Mouse (Mus musculus) urinary bladder, postnatal 25 days (tissue): ENCODE results near the gene Tbc1d1.

ENCODE experiments used
- DNase-seq: peaks from one replicate; pipeline ENCODE4 v3.0.0; 2022; ENCODE audit warnings: low spot score

Gene Tbc1d1

GRCm38 (mm10) chr5:64160705-64161391, 4.7 kb downstream of the Tbc1d1 start:
- DNase-seq = peak; percentile 8

GRCm38 (mm10) chr5:64161917-64162316, 5.8 kb downstream of the Tbc1d1 start:
- no peak for DNase-seq

GRCm38 (mm10) chr5:64162582-64162981, 6.5 kb downstream of the Tbc1d1 start:
- DNase-seq = no peak

- no peak for DNase-seq
These were observed 8.3 kb downstream of the Tbc1d1 start for GRCm38 (mm10) chr5:64164414-64164813.

GRCm38 (mm10) chr5:64165826-64166225, 9.7 kb downstream of the Tbc1d1 start:
- DNase-seq = no peak

GRCm38 (mm10) chr5:64168990-64169540, 13.0 kb downstream of the Tbc1d1 start:
- DNase-seq = no peak

- DNase-seq = no peak
These were observed 16.8 kb downstream of the Tbc1d1 start for GRCm38 (mm10) chr5:64172884-64173283.

GRCm38 (mm10) chr5:64173302-64173701, 17.2 kb downstream of the Tbc1d1 start:
- no peak for DNase-seq

- DNase-seq = no peak
These were observed 18.4 kb downstream of the Tbc1d1 start for GRCm38 (mm10) chr5:64174429-64174935.

- no peak for DNase-seq
These were observed 24.4 kb downstream of the Tbc1d1 start for GRCm38 (mm10) chr5:64180548-64180947.

- no peak for DNase-seq
These were observed 27.6 kb downstream of the Tbc1d1 start for GRCm38 (mm10) chr5:64183712-64184111.

- no peak for DNase-seq
These were observed 29.2 kb downstream of the Tbc1d1 start for GRCm38 (mm10) chr5:64185257-64185656.

GRCm38 (mm10) chr5:64186566-64186965, 30.5 kb downstream of the Tbc1d1 start:
- DNase-seq = no peak

- no peak for DNase-seq
These were observed 32.1 kb downstream of the Tbc1d1 start for GRCm38 (mm10) chr5:64188083-64188648.

- DNase-seq = no peak
These were observed 34.8 kb downstream of the Tbc1d1 start for GRCm38 (mm10) chr5:64190892-64191291.

- DNase-seq = no peak
These were observed 37.2 kb downstream of the Tbc1d1 start for GRCm38 (mm10) chr5:64193353-64193752.

GRCm38 (mm10) chr5:64196250-64196865, 40.3 kb downstream of the Tbc1d1 start:
- no peak for DNase-seq

- no peak for DNase-seq
These were observed 40.8 kb downstream of the Tbc1d1 start for GRCm38 (mm10) chr5:64196866-64197321.

GRCm38 (mm10) chr5:64198624-64199023, 42.5 kb downstream of the Tbc1d1 start:
- DNase-seq = no peak

GRCm38 (mm10) chr5:64201071-64201470, 45.0 kb downstream of the Tbc1d1 start:
- DNase-seq = no peak

GRCm38 (mm10) chr5:64202306-64202705, 46.2 kb downstream of the Tbc1d1 start:
- DNase-seq = peak; percentile 22

GRCm38 (mm10) chr5:64205610-64206009, 49.5 kb downstream of the Tbc1d1 start:
- no peak for DNase-seq

GRCm38 (mm10) chr5:64206431-64206830, 50.3 kb downstream of the Tbc1d1 start:
- no peak for DNase-seq
